Mouse (Mus musculus): ENCODE results near the gene Ikzf4.

DNA sequence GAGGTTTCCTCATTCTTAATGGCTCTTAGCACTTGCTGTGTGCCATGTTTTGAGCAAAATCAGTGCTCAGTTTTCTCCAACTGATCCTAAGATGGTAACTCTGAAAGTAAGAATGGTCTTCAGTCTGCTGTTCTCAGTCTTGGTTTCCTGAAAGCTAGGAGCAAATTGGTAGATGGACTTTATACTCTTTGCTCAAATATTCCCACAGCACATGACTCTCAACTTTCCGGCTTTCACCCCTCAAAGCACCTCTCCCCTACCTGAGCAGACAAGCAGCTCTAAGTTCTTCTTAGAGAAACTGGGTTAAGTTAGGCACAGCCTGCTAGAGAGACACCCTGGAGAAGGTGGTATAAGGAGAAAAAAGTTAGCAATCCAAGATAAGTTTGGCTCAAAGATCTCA is 10.9 kb upstream of the Ikzf4 start:
- no peak for TF ChIP-seq POLR2A (IDR thresholded peaks at IDR 0.05; ENCODE audit: insufficient read depth, low read depth, low read length)
- no peak for TF ChIP-seq CTCF (IDR thresholded peaks at IDR 0.05; ENCODE audit: insufficient read depth, low read depth, low read length)
